ENCODE assay signal across 12 mouse cellular contexts in the genomic region with DNA sequence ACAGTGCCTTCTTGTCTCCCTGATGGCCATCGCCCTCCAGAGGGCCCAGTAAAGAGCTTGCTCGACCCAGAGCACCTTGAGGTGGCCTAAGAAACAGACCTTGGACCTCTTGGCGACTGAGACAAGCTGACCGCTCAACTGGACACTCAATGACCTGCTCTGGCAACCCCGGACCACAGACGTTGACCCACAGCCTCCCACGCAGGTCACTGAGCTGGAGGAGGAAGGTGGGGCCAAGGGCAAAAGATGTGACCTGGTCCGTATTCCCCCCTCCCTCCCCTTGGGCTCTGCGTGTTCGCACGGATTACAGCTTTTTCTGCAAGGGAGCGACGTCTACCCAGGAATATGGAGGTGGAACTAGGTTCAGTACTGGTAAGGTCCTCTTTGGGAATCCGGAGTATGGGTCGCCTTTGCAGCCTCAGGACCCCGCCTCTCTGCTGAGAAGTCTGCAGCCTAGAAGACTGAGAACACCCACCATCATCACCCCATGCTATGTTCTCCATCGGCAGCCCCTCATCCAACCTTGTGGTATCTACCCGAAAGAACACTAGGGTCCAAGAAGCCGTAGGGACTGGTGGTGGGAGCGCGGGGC. TPM values are rescaled to one million over a fixed set of nuclear protein-coding genes. Genes with fewer than 3 reads are reported as not detected.
A peak's percentile ranks its signal among the peaks of the same experiment; 100 is the strongest.
DNase-seq lines count a peak whose midpoint lies in the region; ATAC-seq and TF ChIP-seq lines count a peak whose summit lies in the region.
"Had no signal": no experiment of that assay in that cellular context is flagged by ENCODE, and none has a peak within 500 bp of the region (broad histone marks: within the 10 kb centered on the region; RNA-seq: fewer than 3 reads in every experiment).

No protein-coding gene starts in this region.

- H3K9me3 ChIP-seq in limb, embryonic 12.5 days = no peaks in the 10 kb centered on the region
- H3K9me3 ChIP-seq: heart, embryonic 12.5 days had no signal

- WGBS in limb, embryonic 12.5 days = under 1% methylated on average over 21 of the region's 21 CpGs

- ATAC-seq in limb, embryonic 12.5 days (ENCODE audit: insufficient number of reproducible peaks, insufficient read depth, low FRiP score, low TSS enrichment, low read depth) = 0 out of 2 replicates have a peak, but pooled peaks have one; percentile 9

- peak overlapping the region; percentile 1 for H3K4me3 ChIP-seq in testis, adult 2 months (ENCODE audit: control insufficient read depth, low read depth, low read length)
- peak overlapping the region; percentile 27 for H3K4me3 ChIP-seq in limb, embryonic 12.5 days (replicated peaks)

- peak; percentile 90 for DNase-seq in heart, adult 11 months
- no peak for DNase-seq in heart, postnatal 25 days (ENCODE audit: low spot score)
- DNase-seq in testis, postnatal 10 days (ENCODE audit: low spot score) = no peak
- DNase-seq in frontal cortex, adult 2 months (ENCODE audit: extremely low spot score in 1 of 2, low spot score in 1 of 2) = no peak
- no peak for DNase-seq in urinary bladder, postnatal 36 days (ENCODE audit: low spot score in 2 of 2)
- no peak for DNase-seq in spleen, adult 18-20 months

- H3K4me2 ChIP-seq in limb, embryonic 12.5 days = peak overlapping the region; percentile 55

- no peak for TF ChIP-seq POLR2A in testis, adult 2 months (IDR thresholded peaks at IDR 0.05; ENCODE audit: control insufficient read depth, low read depth, low read length)

- H3K27me3 ChIP-seq in testis, adult 2 months (ENCODE audit: control insufficient read depth, insufficient read depth, low read length) = peaks cover 4% of the 10 kb centered on the region
- H3K27me3 ChIP-seq in limb, embryonic 12.5 days = peaks cover 57% of the 10 kb centered on the region
- H3K27me3 ChIP-seq: Patski had no signal

- TF ChIP-seq CTCF in testis, adult 2 months (IDR thresholded peaks at IDR 0.05; ENCODE audit: control insufficient read depth, insufficient read depth, insufficient replicate concordance, low read depth, low read length) = no peak

- intact Hi-C loops in heart, postnatal 25 days (cut with DNase I) = no loop called here

- H3K9ac ChIP-seq in limb, embryonic 12.5 days (replicated peaks) = no peak overlapping the region
- H3K9ac ChIP-seq: heart, embryonic 12.5 days; lung, embryonic 14.5 days had no signal

- no peak overlapping the region for H3K27ac ChIP-seq in testis, adult 2 months (ENCODE audit: control insufficient read depth, insufficient read depth, low read depth, low read length)
- H3K27ac ChIP-seq in limb, embryonic 12.5 days = no peak overlapping the region

- H3K4me1 ChIP-seq in testis, adult 2 months (ENCODE audit: control insufficient read depth, insufficient read depth, low read length) = peaks cover 34% of the 10 kb centered on the region
- H3K4me1 ChIP-seq in limb, embryonic 12.5 days (replicated peaks) = peaks cover 64% of the 10 kb centered on the region

- no peaks in the 10 kb centered on the region for H3K36me3 ChIP-seq in testis, adult 2 months (ENCODE audit: control insufficient read depth, insufficient read depth, low read length)
- peaks cover 29% of the 10 kb centered on the region for H3K36me3 ChIP-seq in limb, embryonic 12.5 days

RNA-seq across cellular contexts. Expression of a gene that starts 5.6 kb away (rescaled TPM):
- 1 to 10 TPM; 4.4 to 7.6 TPM for total RNA-seq in heart, postnatal 25 days (2021)
- 0.53 and 0.79 TPM in 2 replicates for polyA plus RNA-seq in testis, adult 2 months (2012; rRNA removed)
- 11.8 and 13.0 TPM in 2 replicates for polyA plus RNA-seq in limb, embryonic 12.5 days (2016; fragmentation: Nextera tagmentation; extraction: Ambion mirVana)
- polyA plus RNA-seq in frontal cortex, adult 2 months (2012; rRNA removed) = 6.9 and 7.6 TPM in 2 replicates

RNA-seq across cellular contexts. Expression of a gene that starts 12.4 kb away (rescaled TPM):
- total RNA-seq in heart, postnatal 25 days (2021) = 1 to 10 TPM; 3.8 to 3.9 TPM
- polyA plus RNA-seq in testis, adult 2 months (2012; rRNA removed) = 2.3 and 2.4 TPM in 2 replicates
- polyA plus RNA-seq in limb, embryonic 12.5 days (2016; fragmentation: Nextera tagmentation; extraction: Ambion mirVana) = 121 and 122 TPM in 2 replicates
- polyA plus RNA-seq in frontal cortex, adult 2 months (2012; rRNA removed) = 2.8 and 3.3 TPM in 2 replicates

RNA-seq across cellular contexts. Expression of a gene that starts 47.2 kb away (rescaled TPM):
- total RNA-seq in heart, postnatal 25 days (2021) = not detected
- 0.08 TPM in 1 of 2 replicates, not detected in the other for polyA plus RNA-seq in testis, adult 2 months (2012; rRNA removed)
- polyA plus RNA-seq in limb, embryonic 12.5 days (2016; fragmentation: Nextera tagmentation; extraction: Ambion mirVana) = not detected in 2 replicates
- polyA plus RNA-seq in frontal cortex, adult 2 months (2012; rRNA removed) = 0.08 and 0.10 TPM in 2 replicates
- total RNA-seq: neutrophil, adult 5-6 weeks had no signal
- polyA plus RNA-seq: heart, embryonic 12.5 days; lung, embryonic 14.5 days; Patski had no signal

RNA-seq across cellular contexts. Expression of a gene that starts 50.8 kb away (rescaled TPM):
- 10 to 100 TPM; 14.0 to 14.8 TPM for total RNA-seq in heart, postnatal 25 days (2021)
- 3.3 and 3.8 TPM in 2 replicates for polyA plus RNA-seq in testis, adult 2 months (2012; rRNA removed)
- 9.8 and 12.5 TPM in 2 replicates for polyA plus RNA-seq in limb, embryonic 12.5 days (2016; fragmentation: Nextera tagmentation; extraction: Ambion mirVana)
- 45.4 and 46.4 TPM in 2 replicates for polyA plus RNA-seq in frontal cortex, adult 2 months (2012; rRNA removed)

Comparison
In these comparisons a context has a peak if more than half of its experiments do, and no peak if none do; other contexts are left out.
1. RNA of a gene that starts 12.4 kb away (polyA plus RNA-seq): 121 to 122 TPM in limb, embryonic 12.5 days; 2.8 to 3.3 TPM in frontal cortex, adult 2 months and 2.3 to 2.4 TPM in testis, adult 2 months; every median in the first group is over 10 times any median in the second.